Mouse (Mus musculus) C2C12 (cell line): ENCODE data around the gene Pip5k1c. TPM values are rescaled to one million over a fixed set of nuclear protein-coding genes. Genes with fewer than 3 reads are reported as not detected.

ENCODE experiments used
- H3K27me3 ChIP-seq: one replicate; pipeline ENCODE4 v1.6.1; 2011; ENCODE audit not compliant: control insufficient read depth, insufficient read depth, insufficient read length
- H3K36me3 ChIP-seq: one replicate; pipeline ENCODE4 v1.6.1; 2011; ENCODE audit not compliant: control insufficient read depth, insufficient read depth
- H3K4me3 ChIP-seq: one replicate; pipeline ENCODE4 v1.5.1; 2011; ENCODE audit warnings: mild to moderate bottlenecking, control low read depth; ENCODE audit not compliant: poor library complexity, insufficient read depth, severe bottlenecking
- H3K79me2 ChIP-seq: one replicate; pipeline ENCODE4 v1.6.1; 2011; ENCODE audit not compliant: control insufficient read depth, insufficient read depth
- H3K79me3 ChIP-seq: one replicate; pipeline ENCODE4 v1.6.1; 2011; ENCODE audit warnings: low read depth, control low read depth
- H3ac ChIP-seq: one replicate; pipeline ENCODE3; 2011; ENCODE audit warnings: low read depth; ENCODE audit not compliant: control insufficient read depth, insufficient read length
- CEBPB ChIP-seq: IDR thresholded peaks from one replicate; pipeline ENCODE4 v1.6.1; 2011; ENCODE audit warnings: low read depth, mild to moderate bottlenecking, control low read depth, moderate library complexity
- CTCF ChIP-seq: IDR thresholded peaks from one replicate; pipeline ENCODE4 v1.5.1; 2011; ENCODE audit not compliant: control insufficient read depth, insufficient read depth, insufficient read length
- FOSL1 ChIP-seq: IDR thresholded peaks from one replicate; pipeline ENCODE4 v1.8.0; 2011; ENCODE audit warnings: mild to moderate bottlenecking, low read length; ENCODE audit not compliant: poor library complexity, insufficient read depth, severe bottlenecking
- MAX ChIP-seq: IDR thresholded peaks from one replicate; pipeline ENCODE4 v1.6.1; 2011; ENCODE audit warnings: mild to moderate bottlenecking, control low read depth
- MYOD1 ChIP-seq: IDR thresholded peaks from one replicate; pipeline ENCODE4 v1.6.1; 2011; ENCODE audit warnings: low read depth; ENCODE audit not compliant: control insufficient read depth, insufficient read length
- MYOG ChIP-seq: IDR thresholded peaks from one replicate; pipeline ENCODE4 v1.6.1; 2011; ENCODE audit not compliant: control insufficient read depth, insufficient read length; ENCODE audit errors: extremely low read depth
- USF1 ChIP-seq: IDR thresholded peaks from one replicate; pipeline ENCODE4 v1.6.1; 2011; ENCODE audit warnings: low read depth, mild to moderate bottlenecking, control low read depth, moderate library complexity
- polyA plus RNA-seq: library from polyadenylated mRNA; unstranded; fragments of >200 nt; fragmentation: generic; extraction: Trizol; gene quantifications from one replicate; pipeline ENCODE4 v1.2.1, GENCODE M21; 2012; ENCODE audit warnings: missing spikeins

Pip5k1c gene
- polyA plus RNA-seq, 1 experiment, result 33.3 TPM

GRCm38 (mm10) chr10:81290698-81291460, 1.9 kb upstream of the Pip5k1c start:
- peaks cover 21% of the 10 kb centered on the region for H3K79me3 ChIP-seq
- TF ChIP-seq MYOG (no peak), USF1 (no peak), MYOD1 (no peak), FOSL1 (no peak), CTCF (no peak), CEBPB (no peak), MAX (no peak)
- no peak overlapping the region for H3K4me3 ChIP-seq
- H3ac ChIP-seq, result no peak overlapping the region
- H3K36me3 ChIP-seq, result no peaks in the 10 kb centered on the region
- H3K79me2 ChIP-seq, result peaks cover 29% of the 10 kb centered on the region
- no peaks in the 10 kb centered on the region for H3K27me3 ChIP-seq

GRCm38 (mm10) chr10:81291511-81292104, 1.2 kb upstream of the Pip5k1c start, which contains the start of gene Tjp3:
Gene Tjp3, minus strand, starts transcription at chr10:81291581.
- Histone ChIP-seq H3K79me2 (peaks cover 37% of the 10 kb centered on the region), H3K4me3 (no peak within 1 kb of the TSS), H3ac (no peak within 1 kb of the TSS), H3K27me3 (no peaks in the 10 kb centered on the region), H3K36me3 (no peaks in the 10 kb centered on the region), H3K79me3 (peaks cover 26% of the 10 kb centered on the region)
- TF ChIP-seq MYOD1 (no peak), CEBPB (no peak), FOSL1 (no peak), CTCF (no peak), USF1 (no peak), MAX (no peak), MYOG (no peak)

- H3K27me3 ChIP-seq, result no peaks in the 10 kb centered on the region
- peak overlapping the region; percentile 66 for H3K4me3 ChIP-seq
- H3K36me3 ChIP-seq, result no peaks in the 10 kb centered on the region
- H3K79me3 ChIP-seq, result peaks cover 43% of the 10 kb centered on the region
- TF ChIP-seq MAX (no peak), FOSL1 (no peak), USF1 (no peak), CEBPB (no peak), CTCF (no peak)
- H3ac ChIP-seq, result peak overlapping the region; percentile 95
- peaks cover 55% of the 10 kb centered on the region for H3K79me2 ChIP-seq
These were observed 719 bp downstream of the Pip5k1c start for GRCm38 (mm10) chr10:81293334-81294030.

GRCm38 (mm10) chr10:81294442-81294841, 1.7 kb downstream of the Pip5k1c start:
- Histone ChIP-seq H3ac (no peak overlapping the region), H3K36me3 (no peaks in the 10 kb centered on the region), H3K79me3 (peaks cover 50% of the 10 kb centered on the region), H3K27me3 (no peaks in the 10 kb centered on the region), H3K79me2 (peaks cover 65% of the 10 kb centered on the region), H3K4me3 (no peak overlapping the region)
- TF ChIP-seq FOSL1 (no peak), USF1 (no peak), MAX (no peak), CEBPB (no peak), CTCF (no peak), MYOD1 (no peak), MYOG (no peak)

GRCm38 (mm10) chr10:81295185-81295584, 2.4 kb downstream of the Pip5k1c start:
- no peak overlapping the region for H3K4me3 ChIP-seq

GRCm38 (mm10) chr10:81297246-81297645, 4.5 kb downstream of the Pip5k1c start:
- Histone ChIP-seq H3K79me2 (peaks cover 93% of the 10 kb centered on the region), H3K27me3 (no peaks in the 10 kb centered on the region), H3ac (no peak overlapping the region), H3K4me3 (no peak overlapping the region), H3K36me3 (no peaks in the 10 kb centered on the region), H3K79me3 (peaks cover 52% of the 10 kb centered on the region)
- TF ChIP-seq MAX (no peak), FOSL1 (no peak), USF1 (no peak), MYOD1 (no peak), CTCF (no peak), MYOG (no peak)

More at GRCm38 (mm10) chr10:81295185-81295584, 2.4 kb downstream of the Pip5k1c start:
- Histone ChIP-seq H3K27me3 (no peaks in the 10 kb centered on the region), H3K79me2 (peaks cover 72% of the 10 kb centered on the region), H3K79me3 (peaks cover 50% of the 10 kb centered on the region), H3K36me3 (no peaks in the 10 kb centered on the region), H3ac (no peak overlapping the region)
- no peak for TF ChIP-seq USF1
- no peak for TF ChIP-seq CEBPB
- no peak for TF ChIP-seq FOSL1
- TF ChIP-seq MYOD1, result no peak
- no peak for TF ChIP-seq CTCF
- TF ChIP-seq MYOG, result no peak
